In the genomic region with DNA sequence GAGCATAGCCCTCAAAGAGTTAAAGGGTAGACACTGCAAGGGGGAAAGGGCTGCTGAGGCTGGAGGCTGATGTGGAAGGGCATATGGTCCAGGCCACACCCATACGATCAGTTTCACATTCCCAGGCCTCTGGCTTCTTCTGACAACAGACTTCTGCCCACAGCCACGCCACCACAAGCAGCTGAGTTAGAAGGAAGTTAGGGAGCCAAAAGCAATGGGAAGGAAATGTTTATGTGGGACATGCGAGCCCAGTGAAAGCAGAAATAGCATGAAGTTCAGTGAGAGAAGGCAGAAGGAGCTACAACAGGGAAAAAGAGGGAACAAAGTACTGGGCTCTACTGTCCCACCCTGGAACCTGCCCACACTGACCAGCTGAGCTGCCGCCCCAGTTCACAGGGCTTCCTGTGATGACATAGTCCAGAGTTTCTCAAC, we compare ENCODE assay signal across 8 mouse cellular contexts.
A peak's percentile ranks its signal among the peaks of the same experiment; 100 is the strongest.
DNase-seq lines count a peak whose midpoint lies in the region; ATAC-seq and TF ChIP-seq lines count a peak whose summit lies in the region.

No protein-coding gene starts in this region.

- ATAC-seq in common myeloid progenitor, adult 5-6 weeks (replicated peaks; ENCODE audit: low read depth, poor library complexity, severe bottlenecking): peak; percentile 76
- peak; percentile 58 for ATAC-seq in kidney, embryonic 16.5 days (ENCODE audit: low FRiP score, low TSS enrichment)
- ATAC-seq in midbrain, postnatal 0 days (ENCODE audit: low FRiP score): no peak
- no peak for ATAC-seq in forebrain, embryonic 13.5 days

- no peaks in the 10 kb centered on the region for H3K79me2 ChIP-seq in heart, adult 2 months (replicated peaks; ENCODE audit: control insufficient read depth, insufficient read depth, low read length)
- no peaks in the 10 kb centered on the region for H3K79me2 ChIP-seq in macrophage (ENCODE audit: inconsistent target)

- H3K27me3 ChIP-seq in heart, adult 2 months (ENCODE audit: control insufficient read depth, insufficient read depth, low read length): no peaks in the 10 kb centered on the region
- H3K27me3 ChIP-seq in heart, embryonic 10.5 days (ENCODE audit: insufficient read depth, poor library complexity, severe bottlenecking): no peaks in the 10 kb centered on the region
- no peaks in the 10 kb centered on the region for H3K27me3 ChIP-seq in kidney, embryonic 16.5 days (ENCODE audit: insufficient read depth, low read length)
- no peaks in the 10 kb centered on the region for H3K27me3 ChIP-seq in midbrain, postnatal 0 days (ENCODE audit: insufficient read depth, low read length)
- H3K27me3 ChIP-seq in forebrain, embryonic 13.5 days: no peaks in the 10 kb centered on the region

- TF ChIP-seq EP300 in heart, adult 2 months (IDR thresholded peaks at IDR 0.05; ENCODE audit: insufficient read depth, low read depth, low read length): no peak

- H3K4me2 ChIP-seq in kidney, embryonic 16.5 days (replicated peaks; ENCODE audit: low read depth, low read length): no peak overlapping the region
- H3K4me2 ChIP-seq in midbrain, postnatal 0 days (ENCODE audit: low read depth, low read length, poor library complexity, severe bottlenecking): no peak overlapping the region
- no peak overlapping the region for H3K4me2 ChIP-seq in forebrain, embryonic 13.5 days

- no peak overlapping the region for H3K9ac ChIP-seq in heart, adult 2 months (ENCODE audit: low read depth, low read length)
- no peak overlapping the region for H3K9ac ChIP-seq in kidney, embryonic 16.5 days (replicated peaks; ENCODE audit: low read length)
- H3K9ac ChIP-seq in midbrain, postnatal 0 days (replicated peaks; ENCODE audit: low read length, poor library complexity, severe bottlenecking): no peak overlapping the region
- no peak overlapping the region for H3K9ac ChIP-seq in forebrain, embryonic 13.5 days

- no peaks in the 10 kb centered on the region for H3K36me3 ChIP-seq in heart, adult 2 months (ENCODE audit: control insufficient read depth, insufficient read depth, low read length)
- H3K36me3 ChIP-seq in heart, embryonic 10.5 days: peaks cover 6% of the 10 kb centered on the region; the same call in 1 of the 2 replicates
- peaks cover 19% of the 10 kb centered on the region for H3K36me3 ChIP-seq in kidney, embryonic 16.5 days (ENCODE audit: insufficient read depth, low read length)
- no peaks in the 10 kb centered on the region for H3K36me3 ChIP-seq in macrophage (ENCODE audit: inconsistent target)
- no peaks in the 10 kb centered on the region for H3K36me3 ChIP-seq in midbrain, postnatal 0 days (ENCODE audit: insufficient read depth, low read length)
- H3K36me3 ChIP-seq in forebrain, embryonic 13.5 days (ENCODE audit: poor library complexity, severe bottlenecking): no peaks in the 10 kb centered on the region

- H3K4me3 ChIP-seq in heart, adult 2 months: no peak overlapping the region
- no peak overlapping the region for H3K4me3 ChIP-seq in heart, embryonic 10.5 days
- H3K4me3 ChIP-seq in kidney, embryonic 16.5 days (ENCODE audit: low read length): no peak overlapping the region
- H3K4me3 ChIP-seq in macrophage (ENCODE audit: inconsistent target): no peak overlapping the region
- no peak overlapping the region for H3K4me3 ChIP-seq in midbrain, postnatal 0 days (ENCODE audit: low read depth, low read length)
- H3K4me3 ChIP-seq in forebrain, embryonic 13.5 days: no peak overlapping the region
- no peak overlapping the region for H3K4me3 ChIP-seq in left cerebral cortex, adult 2 months

- peaks cover 4% of the 10 kb centered on the region for H3K4me1 ChIP-seq in heart, adult 2 months (ENCODE audit: control insufficient read depth, insufficient read depth, low read length)
- H3K4me1 ChIP-seq in heart, embryonic 10.5 days: peaks cover 9% of the 10 kb centered on the region
- peaks cover 16% of the 10 kb centered on the region; the same call in 1 of the 2 replicates for H3K4me1 ChIP-seq in kidney, embryonic 16.5 days (ENCODE audit: insufficient read depth, low read length)
- H3K4me1 ChIP-seq in midbrain, postnatal 0 days (ENCODE audit: insufficient read depth, low read length): peaks cover 3% of the 10 kb centered on the region; the same call in 1 of the 2 replicates
- H3K4me1 ChIP-seq in forebrain, embryonic 13.5 days: peaks cover 3% of the 10 kb centered on the region; the same call in 1 of the 2 replicates

- H3K27ac ChIP-seq in heart, adult 2 months: peak overlapping the region; percentile 61
- H3K27ac ChIP-seq in heart, embryonic 10.5 days: no peak overlapping the region; the same call in 1 of the 2 replicates
- H3K27ac ChIP-seq in kidney, embryonic 16.5 days (ENCODE audit: low read length): peak overlapping the region; percentile 60
- peak overlapping the region; percentile 97 for H3K27ac ChIP-seq in macrophage
- no peak overlapping the region for H3K27ac ChIP-seq in midbrain, postnatal 0 days (ENCODE audit: low read depth, low read length)
- no peak overlapping the region for H3K27ac ChIP-seq in forebrain, embryonic 13.5 days
- no peak overlapping the region for H3K27ac ChIP-seq in left cerebral cortex, adult 2 months

- H3K9me3 ChIP-seq in heart, embryonic 10.5 days: no peaks in the 10 kb centered on the region
- H3K9me3 ChIP-seq in kidney, embryonic 16.5 days (ENCODE audit: low read length): no peaks in the 10 kb centered on the region
- H3K9me3 ChIP-seq in midbrain, postnatal 0 days (ENCODE audit: low read length): no peaks in the 10 kb centered on the region
- no peaks in the 10 kb centered on the region for H3K9me3 ChIP-seq in forebrain, embryonic 13.5 days (replicated peaks)

- no peak for TF ChIP-seq CTCF in heart, adult 2 months (IDR thresholded peaks at IDR 0.05)
- TF ChIP-seq CTCF in midbrain, postnatal 0 days (IDR thresholded peaks at IDR 0.05): no peak
- no peak for TF ChIP-seq CTCF in left cerebral cortex, adult 2 months (IDR thresholded peaks at IDR 0.05)

- DNase-seq in heart, adult 2 months: peak; percentile 48 to 66
- DNase-seq in heart, embryonic 10.5 days (ENCODE audit: low spot score): no peak
- DNase-seq in midbrain, postnatal 0 days (ENCODE audit: low spot score): no peak
- DNase-seq in left cerebral cortex, adult 2 months (ENCODE audit: extremely low spot score in 1 of 2, low spot score in 2 of 2): no peak

- no peak for TF ChIP-seq POLR2A in heart, adult 2 months (IDR thresholded peaks at IDR 0.05; ENCODE audit: insufficient read depth, low read depth, low read length)

- WGBS in heart, adult 2 months: 53% methylated on average over 4 of the region's 4 CpGs
- 55% methylated on average over 4 of the region's 4 CpGs for WGBS in heart, embryonic 10.5 days
- 43% methylated on average over 4 of the region's 4 CpGs for WGBS in kidney, embryonic 16.5 days
- 0% methylated on average over 4 of the region's 4 CpGs for WGBS in macrophage (ENCODE audit: missing documents)
- 91% methylated on average over 4 of the region's 4 CpGs for WGBS in midbrain, postnatal 0 days
- WGBS in forebrain, embryonic 13.5 days: 87% methylated on average over 4 of the region's 4 CpGs

- intact Hi-C loops in heart, adult 2 months (cut with DNase I): no loop called here
- intact Hi-C loops in left cerebral cortex, adult 2 months (cut with DNase I): no loop called here

Comparison
In these comparisons a context has a peak if more than half of its experiments do, and no peak if none do; other contexts are left out.
1. DNase-seq: peak in heart, adult 2 months (2 of 2); none in heart, embryonic 10.5 days (single experiment), midbrain, postnatal 0 days (single experiment) and left cerebral cortex, adult 2 months (0 of 2).
2. H3K27ac ChIP-seq: peak in heart, adult 2 months (single experiment), kidney, embryonic 16.5 days (single experiment) and macrophage (single experiment); none in heart, embryonic 10.5 days (single experiment), midbrain, postnatal 0 days (single experiment), forebrain, embryonic 13.5 days (single experiment) and left cerebral cortex, adult 2 months (single experiment).
3. ATAC-seq: peak in common myeloid progenitor, adult 5-6 weeks (single experiment) and kidney, embryonic 16.5 days (single experiment); none in midbrain, postnatal 0 days (single experiment) and forebrain, embryonic 13.5 days (single experiment).